Mouse (Mus musculus) lung, postnatal 36 days (tissue): ENCODE results near the gene E4f1.

Source experiments
- DNase-seq: peaks from one replicate; pipeline ENCODE4 v3.0.0; 2022; ENCODE audit warnings: mixed read lengths

E4f1 gene

GRCm38 (mm10) chr17:24481027-24481815 lies 11.1 kb upstream of the E4f1 start:
- DNase-seq, result no peak

GRCm38 (mm10) chr17:24480201-24480826 lies 10.2 kb upstream of the E4f1 start:
- DNase-seq, result no peak

GRCm38 (mm10) chr17:24479431-24479830 lies 9.3 kb upstream of the E4f1 start:
- DNase-seq, result no peak

GRCm38 (mm10) chr17:24478663-24479380 lies 8.7 kb upstream of the E4f1 start, which contains the start of gene Mlst8:
Mlst8 (minus strand) TSS chr17:24479078.
- peak; percentile 98 for DNase-seq

GRCm38 (mm10) chr17:24477985-24478600 lies 8.0 kb upstream of the E4f1 start:
- DNase-seq, result no peak

- no peak for DNase-seq
Observed at GRCm38 (mm10) chr17:24477053-24477984, 7.2 kb upstream of the E4f1 start.

- DNase-seq, result no peak
Observed at GRCm38 (mm10) chr17:24476022-24476776, 6.1 kb upstream of the E4f1 start.

- no peak for DNase-seq
Observed at GRCm38 (mm10) chr17:24475586-24475985, 5.5 kb upstream of the E4f1 start.

GRCm38 (mm10) chr17:24474557-24474956 lies 4.4 kb upstream of the E4f1 start:
- no peak for DNase-seq

- DNase-seq, result no peak
Observed at GRCm38 (mm10) chr17:24473612-24474275, 3.6 kb upstream of the E4f1 start, which contains the start of gene Bricd5. Bricd5 (plus strand) TSS chr17:24473884.

- DNase-seq, result peak; percentile 76
Observed at GRCm38 (mm10) chr17:24472512-24472911, 2.4 kb upstream of the E4f1 start.

- no peak for DNase-seq
Observed at GRCm38 (mm10) chr17:24470701-24471527, 801 bp upstream of the E4f1 start.

GRCm38 (mm10) chr17:24469336-24469909 lies 690 bp downstream of the E4f1 start:
- DNase-seq, result no peak

GRCm38 (mm10) chr17:24468636-24469246 lies 1.4 kb downstream of the E4f1 start:
- no peak for DNase-seq

GRCm38 (mm10) chr17:24463374-24464133 lies 6.6 kb downstream of the E4f1 start:
- DNase-seq, result no peak

GRCm38 (mm10) chr17:24462932-24463331 lies 7.2 kb downstream of the E4f1 start:
- no peak for DNase-seq

GRCm38 (mm10) chr17:24461580-24461979 lies 8.5 kb downstream of the E4f1 start:
- DNase-seq, result peak; percentile 61
